Mouse (Mus musculus) left cerebral cortex, adult 2 months (tissue): ENCODE results near the gene Rilpl1. TPM values are rescaled to one million over a fixed set of nuclear protein-coding genes. Genes with fewer than 3 reads are reported as not detected.
"Not testable (repeated sequence)": the region's sequence is repeated elsewhere in the genome, so short reads cannot be mapped to it uniquely, and the experiment has no call there.

Experiments used
- DNase-seq, 2 experiments: peaks; one replicate each; pipeline ENCODE4 v3.0.0; 2021 to 2022; ENCODE audit warnings: low spot score in 2 of 2, mixed read lengths in 1 of 2; ENCODE audit errors: extremely low spot score in 1 of 2
- H3K27ac ChIP-seq: fragments of 200-600 bp; 2 replicates; pipeline ENCODE4 v1.8.1; 2022
- H3K4me3 ChIP-seq: fragments of 200-600 bp; 2 replicates; pipeline ENCODE4 v1.8.1; 2022
- CTCF ChIP-seq: fragments of 200-600 bp; IDR thresholded peaks from 2 replicates; pipeline ENCODE4 v1.8.1; 2022; ENCODE audit warnings: antibody characterized with exemption, mild to moderate bottlenecking, moderate library complexity
- intact Hi-C: fragments of 180-260 bp; cut with DNase I; formaldehyde crosslinking; loops from one replicate; pipeline ENCODE4 v1.15.1; 2025
- total RNA-seq, 2 experiments: library from RNA; stranded (reverse); gene quantifications; 2 replicates each; pipeline ENCODE4 v1.2.3; 2021

Rilpl1 gene
- total RNA-seq, 2 experiments from 2014 or later, result 84.6 to 84.8 TPM

- DNase-seq, result peak; percentile 83 to 93
- TF ChIP-seq CTCF, result no peak; the same call in 1 of the 2 replicates
- Histone ChIP-seq H3K27ac (peak overlapping the region; percentile 93), H3K4me3 (no peak overlapping the region)
- intact Hi-C loops, result loop anchor here (1.0 to 2.0 kb wide), 2 partner anchors 15 to 33 kb away; no protein-coding TSS in a partner anchor
These were observed 27.4 kb downstream of the Rilpl1 start for GRCm38 (mm10) chr5:124503742-124504141.

DNA sequence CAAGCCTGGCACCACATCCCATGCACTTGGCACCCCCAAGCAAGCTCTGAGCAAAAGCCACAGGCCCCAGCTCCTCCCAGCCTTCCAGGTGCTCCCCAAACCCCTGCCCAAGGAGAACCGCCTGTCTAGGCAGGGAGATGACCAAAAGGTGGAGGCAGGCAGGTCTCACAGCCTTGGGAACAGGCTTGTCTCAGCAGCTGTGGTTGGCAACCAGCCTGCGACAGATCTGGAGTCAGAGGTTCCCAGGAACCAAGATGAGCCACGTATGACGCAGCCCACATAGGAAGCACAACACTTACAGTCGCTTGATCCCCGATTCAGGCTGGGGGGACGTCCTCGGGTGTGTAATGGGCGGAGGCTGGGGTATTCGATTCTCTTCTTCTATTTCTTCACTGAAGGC, 29.6 kb downstream of the Rilpl1 start:
- no peak for TF ChIP-seq CTCF
- intact Hi-C loops, result no loop called here
- Histone ChIP-seq H3K27ac (peak overlapping the region; percentile 88), H3K4me3 (no peak overlapping the region)
- DNase-seq, result no peak

DNA sequence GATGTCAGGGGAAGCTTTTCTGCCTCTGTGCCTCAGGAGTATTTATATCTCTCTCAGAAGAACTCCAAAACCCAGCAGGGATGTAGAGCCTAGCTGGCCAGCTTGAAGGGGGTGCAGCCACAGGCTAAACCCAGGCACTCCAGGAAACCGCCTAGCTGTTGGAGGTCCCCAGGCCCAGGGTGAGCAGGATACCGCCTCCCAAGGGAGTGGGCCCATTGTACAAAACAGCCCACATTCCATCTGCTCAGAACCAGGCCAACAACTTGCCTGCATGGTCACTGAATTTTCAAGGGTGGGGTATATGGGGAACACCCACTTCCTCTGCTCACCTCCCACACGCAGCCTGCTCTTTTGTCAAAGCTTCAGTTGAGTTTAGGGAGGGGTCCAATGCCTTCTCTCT, 30.6 kb downstream of the Rilpl1 start:
- intact Hi-C loops, result no loop called here
- Histone ChIP-seq H3K4me3 (no peak overlapping the region), H3K27ac (peak overlapping the region; percentile 88)
- DNase-seq, result peak in 1 of 2 experiments; percentile 69
- TF ChIP-seq CTCF, result no peak

DNA sequence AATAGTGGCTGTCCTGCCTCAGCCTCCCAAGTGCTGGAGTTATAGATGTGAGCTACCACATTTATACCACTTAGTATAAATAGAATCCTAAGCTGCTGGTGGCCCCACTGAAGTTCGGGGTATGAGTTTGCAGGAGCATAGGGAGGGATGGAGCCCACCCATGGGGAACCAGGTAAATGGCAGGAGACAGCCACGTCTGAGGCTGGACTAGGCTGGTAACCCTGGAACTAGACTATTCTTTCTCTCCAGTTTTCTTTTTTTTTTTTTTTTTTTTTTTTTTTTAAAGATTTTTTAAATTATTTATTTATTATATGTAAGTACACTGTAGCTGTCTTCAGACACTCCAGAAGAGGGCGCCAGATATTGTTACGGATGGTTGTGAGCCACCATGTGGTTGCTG, 31.2 kb downstream of the Rilpl1 start:
- H3K4me3 ChIP-seq, intact Hi-C loops, DNase-seq: not testable (repeated sequence)
- H3K27ac ChIP-seq, result peak overlapping the region; percentile 86

DNA sequence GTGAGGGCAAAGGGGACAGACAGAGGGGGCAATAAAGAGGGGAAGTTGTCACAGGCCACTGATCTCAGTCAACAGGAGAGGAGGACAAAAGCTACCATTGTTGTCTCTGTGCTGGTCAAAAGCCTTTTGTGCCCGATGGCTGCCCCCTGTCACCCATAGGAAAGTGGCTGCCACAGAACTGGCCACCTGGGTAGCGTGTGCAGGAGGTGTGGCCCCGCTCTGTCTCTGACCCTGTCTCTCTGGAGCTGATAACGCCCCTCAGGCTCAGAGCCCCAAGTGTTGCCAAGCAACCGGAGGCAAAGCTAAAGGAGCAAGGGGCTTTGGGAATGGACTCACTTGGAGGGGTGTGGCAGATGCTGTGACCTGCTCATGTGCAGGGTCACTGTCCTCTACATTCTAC, 32.2 kb downstream of the Rilpl1 start:
- intact Hi-C loops, result no loop called here
- DNase-seq, result no peak
- Histone ChIP-seq H3K27ac (peak overlapping the region; percentile 86), H3K4me3 (no peak overlapping the region)
- no peak for TF ChIP-seq CTCF

DNA sequence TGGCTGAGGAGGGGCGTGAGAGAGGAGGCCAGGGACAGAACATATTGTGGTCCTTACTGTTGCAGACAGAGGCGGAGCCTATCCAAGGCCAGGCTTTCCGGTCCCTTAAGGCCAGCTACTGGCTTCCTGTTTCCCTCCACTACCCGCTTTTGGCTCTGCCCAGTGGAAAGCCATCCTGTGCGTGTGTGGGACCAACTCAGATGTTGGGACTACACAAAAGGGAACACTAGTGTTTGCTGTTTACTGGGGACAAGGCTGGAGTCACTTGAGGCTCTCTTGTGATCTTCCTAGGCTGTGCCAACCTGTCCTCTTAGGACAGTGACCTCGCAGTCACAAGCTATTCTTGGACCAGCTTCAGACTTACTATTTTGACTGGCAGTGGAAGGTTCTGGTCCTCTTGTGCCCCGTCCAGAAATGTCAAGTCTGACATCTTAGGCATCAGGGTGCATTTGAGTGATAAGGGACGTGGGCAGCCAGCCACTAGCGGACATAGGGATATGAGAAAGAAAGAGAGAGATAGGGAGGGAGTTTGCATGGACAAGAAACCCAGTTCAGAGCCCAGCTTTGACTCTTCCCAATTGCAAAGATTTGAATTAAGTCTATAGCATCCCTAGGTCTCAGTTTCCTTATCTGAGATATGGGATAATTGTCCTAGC, 32.8 kb downstream of the Rilpl1 start:
- TF ChIP-seq CTCF, result no peak

DNA sequence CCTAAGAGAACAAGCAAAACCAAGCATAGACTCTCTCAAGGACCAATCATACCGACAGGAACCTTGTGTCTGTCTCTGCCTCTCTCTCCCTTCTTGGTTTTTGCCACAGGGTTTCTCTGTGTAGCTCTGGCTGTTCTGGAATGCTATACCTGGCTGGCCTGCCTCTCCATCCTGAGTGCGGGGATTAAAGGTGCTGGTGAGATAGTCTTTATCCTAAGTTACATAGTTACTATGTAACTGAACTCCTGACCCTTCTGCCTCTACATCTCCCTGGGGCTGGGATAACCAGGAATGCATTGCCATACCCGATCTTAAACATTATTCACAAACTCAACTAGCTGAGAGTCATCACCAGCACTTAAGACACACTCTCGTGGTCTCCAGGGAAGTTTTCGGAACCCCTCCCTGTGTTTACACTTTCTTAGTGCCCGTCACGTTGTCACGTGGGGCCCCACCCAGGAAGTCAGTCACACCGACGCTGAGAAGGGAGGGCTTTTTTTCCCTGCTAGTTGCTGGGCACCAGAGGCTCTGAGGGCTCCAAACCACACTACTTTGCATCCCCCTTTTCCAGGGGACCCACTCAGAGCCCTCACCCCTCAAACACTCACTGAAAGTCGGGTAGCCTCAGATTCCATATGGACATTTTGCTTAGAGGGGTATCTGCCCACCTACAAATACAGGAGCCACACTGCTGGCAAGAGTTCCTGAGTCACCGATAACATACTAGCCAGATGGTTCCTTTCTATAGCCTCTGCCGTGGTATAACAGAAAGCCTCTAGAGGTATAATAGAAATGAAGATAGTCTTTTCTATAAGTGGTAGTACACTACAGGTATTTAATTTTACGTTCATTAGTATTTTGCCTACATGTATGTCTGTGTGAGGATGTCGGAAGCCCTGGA, 34.3 kb downstream of the Rilpl1 start:
- intact Hi-C loops, result no loop called here

More for the DNA sequence above, 32.8 kb downstream of the Rilpl1 start:
- no peak for DNase-seq
- H3K27ac ChIP-seq, result peak overlapping the region; percentile 86
- H3K4me3 ChIP-seq, result no peak overlapping the region
- intact Hi-C loops, result no loop called here

GRCm38 (mm10) chr5:124495547-124495946, 35.6 kb downstream of the Rilpl1 start:
- TF ChIP-seq CTCF, result no peak
- no peak for DNase-seq
- peak overlapping the region; percentile 75 for H3K27ac ChIP-seq
- intact Hi-C loops, result no loop called here
- no peak overlapping the region for H3K4me3 ChIP-seq

More for the DNA sequence above, 34.3 kb downstream of the Rilpl1 start:
- no peak overlapping the region for H3K4me3 ChIP-seq
- H3K27ac ChIP-seq, result peak overlapping the region; percentile 86
- no peak for TF ChIP-seq CTCF
- no peak for DNase-seq

DNA sequence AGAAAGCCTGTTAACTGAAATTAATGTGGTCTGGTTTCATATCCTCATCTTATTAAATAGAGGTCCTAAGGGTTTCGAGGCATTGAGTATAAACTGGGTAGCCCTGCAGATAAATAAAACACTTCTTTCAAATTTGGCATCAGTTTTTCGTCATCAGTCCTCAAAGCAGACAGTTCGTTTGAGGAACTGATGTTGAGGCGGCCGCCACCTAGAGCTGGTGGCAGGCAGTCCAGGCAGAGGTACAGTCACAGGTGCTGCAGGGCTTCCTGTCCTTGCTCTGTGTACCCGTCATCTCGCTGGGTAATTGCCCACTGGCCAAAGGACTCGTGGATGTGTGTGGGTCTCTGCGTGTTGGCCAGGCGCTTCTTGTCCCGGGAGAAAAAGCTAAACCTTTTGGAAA, 37.7 kb downstream of the Rilpl1 start:
- no peak overlapping the region for H3K4me3 ChIP-seq
- intact Hi-C loops, result no loop called here
- DNase-seq, result no peak
- no peak overlapping the region for H3K27ac ChIP-seq
- TF ChIP-seq CTCF, result no peak

- Histone ChIP-seq H3K27ac (no peak overlapping the region; the same call in 1 of the 2 replicates), H3K4me3 (no peak overlapping the region)
- DNase-seq, result no peak
- intact Hi-C loops, result no loop called here
- no peak for TF ChIP-seq CTCF
These were observed 38.6 kb downstream of the Rilpl1 start for GRCm38 (mm10) chr5:124492618-124493017.

DNA sequence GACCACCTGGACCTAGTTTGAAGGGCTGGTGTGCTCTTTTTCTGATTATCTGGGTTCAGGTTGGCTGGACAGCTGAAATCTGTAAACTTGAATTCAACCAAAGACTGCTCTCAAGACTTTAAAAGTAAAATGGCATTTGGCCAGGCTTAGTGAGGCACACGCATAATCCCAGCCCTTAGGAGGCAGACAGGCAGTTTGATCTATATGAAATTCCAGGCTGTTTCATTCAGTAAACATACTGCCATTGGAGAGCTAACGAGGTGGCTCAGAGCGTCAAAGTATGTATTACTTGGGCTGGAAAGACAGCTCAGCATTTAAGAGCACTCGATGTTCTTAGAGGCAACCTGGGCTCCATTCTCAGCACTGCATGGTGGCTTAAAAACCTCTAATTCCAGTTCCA, 39.5 kb downstream of the Rilpl1 start:
- no peak overlapping the region; the same call in 1 of the 2 replicates for H3K27ac ChIP-seq
- no peak for DNase-seq
- TF ChIP-seq CTCF, result no peak
- intact Hi-C loops, result no loop called here
- H3K4me3 ChIP-seq, result no peak overlapping the region

GRCm38 (mm10) chr5:124488885-124489284, 42.3 kb downstream of the Rilpl1 start:
- intact Hi-C loops, result no loop called here
- Histone ChIP-seq H3K4me3 (no peak overlapping the region), H3K27ac (no peak overlapping the region)
- no peak for DNase-seq
- TF ChIP-seq CTCF, result no peak
